Mouse (Mus musculus): ENCODE measurements around the gene Hps5.
"Not testable (repeated sequence)": the region's sequence is repeated elsewhere in the genome, so short reads cannot be mapped to it uniquely, and the experiment has no call there.

Gene Hps5

DNA sequence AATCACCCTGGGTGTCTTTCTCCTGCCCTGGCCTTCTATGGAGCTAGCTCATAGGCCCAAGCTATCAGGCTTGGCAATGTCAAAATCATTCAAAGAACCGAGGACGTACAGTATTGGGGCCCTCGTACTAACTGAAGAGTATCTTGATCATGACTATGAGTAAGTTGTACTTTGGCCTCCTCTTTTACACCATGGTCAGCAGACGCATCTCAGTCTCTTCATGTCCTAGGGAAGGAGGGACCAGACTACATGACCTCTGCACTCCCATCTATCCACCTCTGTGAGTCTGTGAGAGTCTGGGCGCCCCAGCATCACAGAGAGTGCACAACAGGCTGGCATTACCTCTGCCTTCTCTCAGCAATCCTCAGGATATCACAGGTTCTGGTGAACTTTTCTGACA is 33.3 kb downstream of the Hps5 start:
- no peak for TF ChIP-seq GATA4 (IDR thresholded peaks at IDR 0.05; ENCODE audit: insufficient replicate concordance, low read length)

GRCm38 (mm10) chr7:46761049-46761795 is 34.6 kb downstream of the Hps5 start:
- TF ChIP-seq GATA4 (IDR thresholded peaks at IDR 0.05; ENCODE audit: insufficient replicate concordance, low read length), result no peak

GRCm38 (mm10) chr7:46751490-46751889 is 44.4 kb downstream of the Hps5 start, which contains the start of gene Saa2:
TSS of gene Saa2 (plus strand) at chr7:46751790.
- no peak for TF ChIP-seq GATA4 (IDR thresholded peaks at IDR 0.05; ENCODE audit: insufficient replicate concordance, low read length)

- TF ChIP-seq GATA4 (IDR thresholded peaks at IDR 0.05; ENCODE audit: insufficient replicate concordance, low read length), result no peak
These were observed 47.4 kb downstream of the Hps5 start for GRCm38 (mm10) chr7:46748459-46748858.

DNA sequence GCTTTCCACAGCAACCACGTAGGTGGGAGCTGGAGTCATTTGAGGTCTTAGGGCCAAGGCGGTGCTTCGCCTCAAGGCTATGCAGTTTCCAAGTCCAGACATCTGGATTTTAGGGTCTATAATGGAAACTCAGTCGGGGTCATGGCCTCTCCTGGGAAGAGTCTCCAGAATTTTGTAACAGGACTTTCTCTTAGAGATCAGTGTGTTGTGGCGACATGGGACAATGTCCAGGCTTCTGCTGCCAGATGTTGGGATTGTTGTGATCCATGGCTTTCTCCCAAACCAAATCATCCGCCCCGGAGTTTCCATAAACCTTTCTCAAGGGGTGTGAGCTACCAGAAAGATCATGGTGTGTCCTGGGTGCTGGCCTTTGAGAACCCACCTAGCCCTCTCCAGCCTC is 49.5 kb downstream of the Hps5 start:
- TF ChIP-seq GATA4 (IDR thresholded peaks at IDR 0.05; ENCODE audit: insufficient replicate concordance, low read length), result no peak

DNA sequence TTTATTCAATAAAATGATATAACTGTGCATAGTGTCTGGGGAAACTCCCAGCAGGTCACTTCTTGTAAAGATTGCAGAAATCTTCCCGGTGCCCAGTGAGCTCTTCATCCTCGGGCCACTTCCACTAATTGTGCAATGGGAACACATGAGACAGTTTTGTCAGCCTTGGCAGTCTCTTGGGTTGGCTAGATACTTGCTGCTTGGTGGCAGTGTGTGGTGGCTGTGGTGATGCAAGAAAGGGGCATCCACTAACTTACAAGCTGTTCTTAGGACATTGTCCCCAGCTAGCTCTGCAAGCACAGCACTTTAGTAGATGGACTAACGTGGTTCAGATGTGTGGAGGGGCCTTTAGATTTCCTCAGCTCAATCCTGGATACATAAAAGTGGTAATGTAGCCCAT is 50.0 kb downstream of the Hps5 start:
- TF ChIP-seq GATA4 (IDR thresholded peaks at IDR 0.05; ENCODE audit: insufficient replicate concordance, low read length), result no peak

DNA sequence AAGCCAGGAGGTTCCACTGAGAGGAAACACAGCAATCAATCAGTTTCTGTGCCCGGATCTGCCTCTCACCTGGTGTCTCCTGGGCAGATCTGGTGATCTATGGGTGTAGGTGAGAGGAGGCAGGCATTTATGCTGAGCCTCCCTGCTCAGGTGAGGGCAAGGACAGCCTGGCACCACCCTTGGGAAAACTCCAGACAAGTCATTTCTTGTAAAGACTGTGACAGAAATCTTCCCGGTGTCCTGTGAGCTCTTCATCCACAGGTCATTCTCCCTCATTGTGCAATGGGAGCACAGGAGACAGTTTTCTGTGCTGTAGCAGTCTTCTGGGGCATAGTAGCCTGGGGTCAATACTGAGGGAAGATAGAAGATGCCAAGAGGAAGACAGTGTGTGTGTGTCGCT is 53.0 kb downstream of the Hps5 start, which contains the start of gene Saa1:
Gene Saa1, minus strand, starts transcription at position 101 of the 400 bp plus-strand sequence.
- not testable (repeated sequence) for TF ChIP-seq GATA4 (IDR thresholded peaks at IDR 0.05; ENCODE audit: insufficient replicate concordance, low read length)

DNA sequence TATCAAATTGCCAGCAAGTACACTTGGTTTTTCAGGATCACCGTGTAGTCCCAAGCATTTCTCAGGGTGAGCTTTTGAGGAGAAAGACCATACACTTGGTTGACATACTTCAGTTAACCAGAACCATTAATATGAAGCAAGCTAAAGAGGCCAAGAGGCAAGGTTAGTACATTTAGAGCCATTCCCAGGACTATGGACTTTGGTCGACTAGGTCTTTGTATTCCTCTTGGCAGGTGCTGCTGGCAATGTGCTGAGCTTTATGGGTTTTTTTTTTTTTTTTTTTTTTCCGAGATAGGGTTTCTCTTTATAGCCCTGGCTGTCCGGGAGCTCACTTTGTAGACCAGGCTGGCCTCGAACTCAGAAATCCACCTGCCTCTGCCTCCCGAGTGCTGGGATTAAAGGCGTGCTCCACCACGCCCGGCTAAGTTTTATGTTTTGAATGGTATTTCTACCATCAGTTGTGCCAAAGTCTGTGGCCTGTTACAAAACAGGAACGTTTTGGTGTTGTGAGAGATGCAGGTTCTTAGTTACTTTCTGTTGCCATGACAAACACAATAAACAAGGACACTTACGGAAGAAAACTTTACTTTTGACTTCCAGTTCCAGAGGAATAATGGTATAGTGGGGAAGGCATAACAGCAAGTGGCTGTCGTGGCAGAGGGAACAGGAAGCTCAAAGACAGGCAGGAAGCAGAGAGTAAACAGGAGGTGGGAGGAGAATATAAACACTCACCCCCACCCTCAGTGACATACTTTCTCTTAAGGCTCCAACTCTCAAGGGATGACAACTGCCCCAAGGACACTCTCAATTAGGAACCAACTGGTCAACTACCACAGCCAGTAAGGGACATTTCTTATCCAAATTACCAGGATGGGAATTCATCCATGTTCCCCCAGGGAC is 57.1 kb downstream of the Hps5 start:
- no peak for TF ChIP-seq GATA4 (IDR thresholded peaks at IDR 0.05; ENCODE audit: insufficient replicate concordance, low read length)

GRCm38 (mm10) chr7:46734983-46735382 is 60.9 kb downstream of the Hps5 start:
- no peak for TF ChIP-seq GATA4 (IDR thresholded peaks at IDR 0.05; ENCODE audit: insufficient replicate concordance, low read length)

DNA sequence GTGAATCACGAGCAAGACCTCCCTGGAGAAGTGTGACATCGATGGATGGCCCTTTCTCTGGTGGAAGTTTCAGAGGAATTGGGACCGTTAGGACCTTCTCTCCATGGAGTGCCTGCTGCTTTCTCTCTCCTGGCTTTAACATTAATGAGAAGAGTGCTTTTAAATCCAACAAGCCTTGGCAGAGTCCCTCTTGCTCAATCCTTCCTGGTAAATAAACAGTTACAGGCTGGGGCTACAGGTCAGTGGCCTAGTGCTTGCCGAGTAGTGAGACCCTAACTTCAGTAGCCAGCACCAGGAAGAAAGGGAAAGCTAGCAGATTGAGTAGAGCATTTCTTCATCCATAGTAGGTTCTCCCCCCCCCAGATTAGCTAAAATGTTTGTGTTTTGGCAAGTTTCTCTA is 63.4 kb downstream of the Hps5 start, which contains the start of gene Saa4:
Gene Saa4, minus strand, starts transcription at position 146 of the 400 bp plus-strand sequence.
- no peak for TF ChIP-seq GATA4 (IDR thresholded peaks at IDR 0.05; ENCODE audit: insufficient replicate concordance, low read length)

GRCm38 (mm10) chr7:46727584-46727983 is 68.3 kb downstream of the Hps5 start:
- no peak for TF ChIP-seq GATA4 (IDR thresholded peaks at IDR 0.05; ENCODE audit: insufficient replicate concordance, low read length)

DNA sequence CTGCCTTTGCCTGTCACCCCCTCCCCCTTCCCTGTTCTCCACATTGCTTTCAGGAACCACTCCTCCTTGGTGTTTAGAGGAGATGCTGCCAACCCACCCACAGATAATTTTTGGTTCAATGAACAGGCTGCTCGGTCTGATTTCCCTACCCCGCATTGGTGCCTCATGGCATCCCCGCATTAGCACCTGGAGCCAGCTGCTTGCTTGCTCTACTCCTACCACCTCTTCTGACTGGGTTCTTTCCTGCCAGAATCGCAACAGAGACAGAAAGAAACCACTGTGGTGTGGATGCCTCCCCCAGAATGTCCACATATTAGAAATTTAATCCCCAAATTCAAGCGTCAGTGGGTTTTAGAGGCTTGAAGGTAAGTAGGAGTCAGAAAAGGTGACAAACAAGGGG is 71.5 kb downstream of the Hps5 start:
- no peak for TF ChIP-seq GATA4 (IDR thresholded peaks at IDR 0.05; ENCODE audit: insufficient replicate concordance, low read length)

- TF ChIP-seq GATA4 (IDR thresholded peaks at IDR 0.05; ENCODE audit: insufficient replicate concordance, low read length), result no peak
These were observed 72.0 kb downstream of the Hps5 start for GRCm38 (mm10) chr7:46723849-46724248.

DNA sequence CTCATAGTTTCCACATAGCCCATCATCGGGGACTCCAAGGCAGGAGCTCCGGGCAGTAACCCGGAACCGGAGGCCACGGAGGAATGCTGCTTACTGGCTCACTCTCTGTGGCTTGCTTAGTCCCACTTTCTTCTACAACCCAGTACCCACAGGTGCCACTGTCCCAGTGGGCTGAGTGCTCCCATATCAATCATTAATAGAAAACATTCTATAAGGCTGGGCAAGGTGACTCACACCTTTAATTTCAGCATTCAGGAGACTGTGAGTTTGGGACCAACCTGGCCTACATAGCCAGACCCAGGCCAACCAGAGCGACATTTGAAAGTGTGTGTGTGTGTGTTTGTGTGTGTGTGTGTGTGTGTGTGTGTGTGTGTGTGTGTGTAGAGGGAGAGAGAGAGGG is 72.5 kb downstream of the Hps5 start:
- no peak for TF ChIP-seq GATA4 (IDR thresholded peaks at IDR 0.05; ENCODE audit: insufficient replicate concordance, low read length)

DNA sequence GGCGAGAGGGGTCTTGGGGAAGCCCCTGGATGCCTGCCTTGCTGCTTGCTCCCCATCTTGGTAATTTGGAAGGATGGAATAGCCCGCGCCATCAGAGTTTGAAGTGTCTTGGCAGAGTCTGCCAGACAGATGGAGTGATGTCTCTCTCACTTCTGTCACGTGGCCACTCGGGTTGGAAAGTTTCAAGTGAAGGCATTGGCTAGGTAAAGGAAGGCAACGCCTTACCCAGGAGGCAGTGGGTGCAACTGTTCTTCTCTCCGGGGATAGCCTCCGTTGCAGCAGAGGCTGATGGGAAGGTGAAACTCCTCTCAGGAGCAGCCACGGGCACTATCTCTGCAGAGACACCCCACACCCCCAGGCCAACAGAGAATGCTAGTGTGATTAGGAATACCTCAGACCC is 75.4 kb downstream of the Hps5 start:
- no peak for TF ChIP-seq GATA4 (IDR thresholded peaks at IDR 0.05; ENCODE audit: insufficient replicate concordance, low read length)

GRCm38 (mm10) chr7:46719526-46719925 is 76.3 kb downstream of the Hps5 start:
- no peak for TF ChIP-seq GATA4 (IDR thresholded peaks at IDR 0.05; ENCODE audit: insufficient replicate concordance, low read length)
